Mouse (Mus musculus): ENCODE measurements around the gene Slc51b.

- TF ChIP-seq CTCF (conservative IDR thresholded peaks at IDR 0.05; ENCODE audit: insufficient read depth, insufficient read length, low read depth, low read length) (no peak), POLR2A (IDR thresholded peaks at IDR 0.05; ENCODE audit: low read depth, low read length) (no peak)
Measured at GRCm38 (mm10) chr9:65447951-65448350, 25.2 kb upstream of the Slc51b start.
